Mouse (Mus musculus) neural tube, embryonic 11.5 days (tissue): ENCODE measurements at regions not wholly inside any gene's neighbourhood (a gene's known extent, or its start where the extent isn't known, plus 50 kb on each side); places are given as distances from the start of the nearest gene placed in this dataset.

ENCODE experiments used
- ATAC-seq: fragments of 200-750 bp; cut with Nextera tagmentation; 2 replicates; pipeline ENCODE4 v1.8.0; 2017; ENCODE audit warnings: moderate number of reproducible peaks, mild to moderate bottlenecking, moderate TSS enrichment, moderate library complexity; ENCODE audit not compliant: insufficient read depth, low FRiP score, low TSS enrichment
- DNase-seq: peaks from one replicate; pipeline ENCODE4 v3.0.0-alpha.2; 2015; ENCODE audit warnings: low spot score
- H3K27ac ChIP-seq: fragments of 300-500 bp; sonication (generic); 2 replicates; pipeline ENCODE4 v1.5.1; 2014; ENCODE audit warnings: low read depth, mild to moderate bottlenecking, low read length
- H3K27me3 ChIP-seq: fragments of 300-500 bp; sonication (generic); 2 replicates; pipeline ENCODE4 v1.6.1; 2014; ENCODE audit warnings: mild to moderate bottlenecking, low read length, mixed read lengths; ENCODE audit not compliant: control insufficient read depth, insufficient read depth
- H3K36me3 ChIP-seq: fragments of 300-500 bp; sonication (generic); 2 replicates; pipeline ENCODE4 v1.6.1; 2014; ENCODE audit warnings: mild to moderate bottlenecking, low read length, moderate library complexity, mixed read lengths; ENCODE audit not compliant: control insufficient read depth, insufficient read depth
- H3K4me1 ChIP-seq: fragments of 300-500 bp; sonication (generic); 2 replicates; pipeline ENCODE4 v1.6.1; 2014; ENCODE audit warnings: low read length, mixed read lengths; ENCODE audit not compliant: control insufficient read depth, insufficient read depth
- H3K4me2 ChIP-seq: fragments of 300-500 bp; sonication (generic); 2 replicates; pipeline ENCODE4 v1.6.1; 2014; ENCODE audit warnings: low read depth, mild to moderate bottlenecking, moderate library complexity
- H3K4me3 ChIP-seq: fragments of 300-500 bp; sonication (generic); 2 replicates; pipeline ENCODE4 v1.5.1; 2014; ENCODE audit warnings: low read depth, low read length
- H3K9ac ChIP-seq: fragments of 300-500 bp; sonication (generic); 2 replicates; pipeline ENCODE4 v1.6.1; 2014; ENCODE audit warnings: mild to moderate bottlenecking, low read length
- H3K9me3 ChIP-seq: fragments of 300-500 bp; sonication (generic); 2 replicates; pipeline ENCODE4 v1.6.1; 2016; ENCODE audit warnings: low read length; ENCODE audit not compliant: control insufficient read depth
- WGBS: fragments of 180-500 bp; shearing (Covaris S2); extraction: QIAGEN DNeasy Blood & Tissue Kit; methylation state at CpG from one replicate; pipeline ENCODE4 v1.1.7; 2014; 5-methylcytosine and 5-hydroxymethylcytosine counted together

GRCm38 (mm10) chr10:19518763-19519162 lies 73.0 kb upstream of the Ifngr1 start:
- DNase-seq (no peak), ATAC-seq (no peak)
- Histone ChIP-seq H3K4me1 (no peaks in the 10 kb centered on the region), H3K36me3 (no peaks in the 10 kb centered on the region), H3K9me3 (no peaks in the 10 kb centered on the region), H3K4me2 (no peak overlapping the region), H3K9ac (no peak overlapping the region), H3K4me3 (no peak overlapping the region), H3K27me3 (no peaks in the 10 kb centered on the region), H3K27ac (no peak overlapping the region)
- WGBS, result 12% methylated on average over 6 of the region's 6 CpGs

DNA sequence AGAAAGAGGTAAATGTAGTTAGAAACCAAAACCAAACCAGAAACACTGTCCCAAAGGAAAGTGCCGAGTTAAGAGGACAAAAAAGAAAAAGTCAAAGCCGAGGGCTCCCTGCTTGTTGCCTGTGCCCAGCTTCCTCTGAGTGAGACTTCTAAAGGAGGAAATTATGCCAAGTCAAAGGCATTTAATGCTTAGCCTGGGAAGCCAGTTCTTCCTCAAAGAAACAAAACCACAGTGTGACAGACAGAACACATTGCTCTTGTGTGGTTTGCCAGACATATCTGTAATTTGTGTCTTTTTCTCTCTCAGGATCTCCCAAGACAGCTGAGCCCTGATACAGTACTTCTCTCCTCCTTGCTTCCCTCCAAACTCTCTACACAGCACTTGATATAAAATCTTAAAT lies 69.6 kb upstream of the Ifngr1 start:
- H3K4me1 ChIP-seq, result no peaks in the 10 kb centered on the region
- DNase-seq (no peak), ATAC-seq (no peak)
- WGBS, result 82% methylated on average over 2 of the region's 2 CpGs
- no peak overlapping the region for H3K4me2 ChIP-seq
- no peak overlapping the region for H3K4me3 ChIP-seq
- no peaks in the 10 kb centered on the region for H3K9me3 ChIP-seq
- no peaks in the 10 kb centered on the region for H3K36me3 ChIP-seq
- H3K27me3 ChIP-seq, result no peaks in the 10 kb centered on the region
- no peak overlapping the region for H3K27ac ChIP-seq
- H3K9ac ChIP-seq, result no peak overlapping the region

- no peak overlapping the region for H3K4me3 ChIP-seq
- no peak overlapping the region for H3K9ac ChIP-seq
- no peaks in the 10 kb centered on the region for H3K36me3 ChIP-seq
- no peak for ATAC-seq
- H3K4me1 ChIP-seq, result no peaks in the 10 kb centered on the region
- no peak overlapping the region for H3K27ac ChIP-seq
- no peak overlapping the region for H3K4me2 ChIP-seq
- H3K27me3 ChIP-seq, result no peaks in the 10 kb centered on the region
- DNase-seq, result no peak
- H3K9me3 ChIP-seq, result no peaks in the 10 kb centered on the region
Observed at GRCm38 (mm10) chr10:19525939-19526338, 65.8 kb upstream of the Ifngr1 start.

DNA sequence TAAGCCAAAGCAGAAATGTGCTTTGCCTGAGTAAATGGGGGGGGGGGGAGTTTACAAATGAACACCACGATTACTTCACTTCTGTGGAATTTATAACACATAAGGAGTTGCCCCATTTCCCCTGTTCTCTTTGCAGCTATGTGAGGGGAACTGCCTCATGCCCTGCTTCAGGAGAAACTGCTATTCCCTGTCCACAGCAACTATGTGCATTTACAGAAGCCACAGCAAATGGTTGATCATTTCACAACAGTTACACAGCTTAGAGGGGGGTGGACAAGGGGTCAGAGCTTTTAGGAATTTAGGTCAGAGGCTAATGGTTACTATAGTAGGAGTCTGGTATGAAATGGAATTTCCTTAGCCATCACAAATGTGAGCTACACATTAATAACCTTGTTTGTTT lies 65.4 kb upstream of the Ifngr1 start:
- Histone ChIP-seq H3K9ac (no peak overlapping the region), H3K27me3 (no peaks in the 10 kb centered on the region), H3K4me2 (no peak overlapping the region), H3K4me3 (no peak overlapping the region), H3K27ac (no peak overlapping the region), H3K9me3 (no peaks in the 10 kb centered on the region), H3K4me1 (no peaks in the 10 kb centered on the region), H3K36me3 (no peaks in the 10 kb centered on the region)
- no peak for ATAC-seq
- DNase-seq, result no peak
- WGBS, result 36% methylated on average over 1 of the region's 1 CpGs

GRCm38 (mm10) chr10:19529655-19530054 lies 62.1 kb upstream of the Ifngr1 start:
- no peaks in the 10 kb centered on the region for H3K4me1 ChIP-seq
- no peak overlapping the region for H3K4me3 ChIP-seq
- ATAC-seq (no peak), DNase-seq (no peak)
- no peak overlapping the region for H3K27ac ChIP-seq
- WGBS, result 92% methylated on average over 5 of the region's 5 CpGs
- no peaks in the 10 kb centered on the region for H3K36me3 ChIP-seq
- H3K27me3 ChIP-seq, result no peaks in the 10 kb centered on the region
- no peak overlapping the region for H3K4me2 ChIP-seq
- H3K9ac ChIP-seq, result no peak overlapping the region
- H3K9me3 ChIP-seq, result no peaks in the 10 kb centered on the region

DNA sequence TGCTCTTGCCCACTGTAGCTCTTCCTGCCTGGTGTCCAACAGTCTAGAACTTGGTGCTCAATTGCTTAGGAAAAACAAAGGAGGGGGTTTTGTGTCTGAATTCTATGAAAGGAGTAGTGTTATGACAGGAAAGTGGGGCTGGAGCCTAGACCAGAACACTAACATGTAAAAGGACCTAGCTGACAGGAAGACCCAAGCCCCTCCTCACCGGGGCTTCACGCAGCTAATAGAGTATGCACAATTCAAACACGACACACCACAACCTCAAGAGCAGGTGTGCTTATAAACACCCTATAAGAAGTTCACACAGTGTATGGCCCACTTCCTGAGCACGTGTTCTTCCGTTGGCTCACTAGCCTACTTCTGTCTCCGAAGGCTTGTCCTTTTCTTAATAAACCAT lies 61.7 kb upstream of the Ifngr1 start:
- H3K9me3 ChIP-seq, result no peaks in the 10 kb centered on the region
- no peak overlapping the region for H3K9ac ChIP-seq
- DNase-seq, result no peak
- 92% methylated on average over 6 of the region's 6 CpGs for WGBS
- no peaks in the 10 kb centered on the region for H3K36me3 ChIP-seq
- no peaks in the 10 kb centered on the region for H3K27me3 ChIP-seq
- no peak overlapping the region for H3K4me2 ChIP-seq
- no peak for ATAC-seq
- no peak overlapping the region for H3K27ac ChIP-seq
- no peak overlapping the region for H3K4me3 ChIP-seq
- H3K4me1 ChIP-seq, result no peaks in the 10 kb centered on the region

DNA sequence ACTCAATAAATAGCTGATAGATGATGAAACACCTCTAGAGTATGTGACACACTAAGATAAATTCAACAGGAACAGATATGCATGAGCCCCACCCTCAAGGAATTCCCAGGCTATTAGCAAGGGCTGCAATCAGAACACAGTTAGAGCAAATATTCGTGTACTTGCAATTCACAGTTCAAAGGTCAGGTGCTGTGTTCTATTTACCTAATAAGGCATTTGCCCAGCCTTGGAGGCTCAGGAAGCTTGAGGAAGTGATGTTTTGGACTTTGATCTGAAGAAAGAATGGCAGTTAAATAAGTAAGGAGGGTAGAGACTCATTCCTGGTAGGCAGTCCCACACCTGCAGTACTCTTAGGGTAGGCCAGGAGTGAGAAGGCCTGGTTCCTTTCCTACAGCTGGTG lies 60.3 kb upstream of the Ifngr1 start:
- ATAC-seq, result no peak

GRCm38 (mm10) chr10:19532790-19533189 lies 59.0 kb upstream of the Ifngr1 start:
- Histone ChIP-seq H3K4me2 (no peak overlapping the region), H3K4me1 (no peaks in the 10 kb centered on the region), H3K27me3 (no peaks in the 10 kb centered on the region), H3K9me3 (no peaks in the 10 kb centered on the region), H3K9ac (no peak overlapping the region), H3K36me3 (no peaks in the 10 kb centered on the region), H3K27ac (no peak overlapping the region), H3K4me3 (no peak overlapping the region)
- ATAC-seq, result no peak
- DNase-seq, result no peak
- WGBS, result 88% methylated on average over 3 of the region's 3 CpGs

More for the DNA sequence above, 60.3 kb upstream of the Ifngr1 start:
- Histone ChIP-seq H3K9me3 (no peaks in the 10 kb centered on the region), H3K36me3 (no peaks in the 10 kb centered on the region), H3K4me2 (no peak overlapping the region), H3K27ac (no peak overlapping the region), H3K4me1 (no peaks in the 10 kb centered on the region), H3K4me3 (no peak overlapping the region), H3K9ac (no peak overlapping the region), H3K27me3 (no peaks in the 10 kb centered on the region)
- WGBS, result 58% methylated on average over 1 of the region's 1 CpGs
- no peak for DNase-seq

DNA sequence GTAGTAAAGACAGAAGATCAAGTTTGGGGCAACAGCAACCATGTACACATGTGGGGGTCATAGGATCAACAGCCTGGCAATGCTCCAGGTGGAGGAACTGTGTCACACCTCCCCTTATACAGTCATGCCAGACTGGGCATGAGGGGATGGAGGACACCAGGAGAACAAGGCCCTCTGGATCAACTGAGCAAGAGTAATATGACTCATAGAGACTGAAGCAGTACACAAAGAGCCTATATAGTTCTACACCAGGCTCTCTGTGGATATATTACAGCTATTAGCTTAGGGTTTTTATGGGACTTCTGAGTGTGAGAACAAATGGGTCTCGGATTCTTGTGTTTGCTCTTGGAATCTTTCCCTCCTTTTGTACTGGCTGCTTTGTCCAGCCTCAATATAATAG lies 57.9 kb upstream of the Ifngr1 start:
- 83% methylated on average over 1 of the region's 1 CpGs for WGBS
- H3K4me1 ChIP-seq, result no peaks in the 10 kb centered on the region
- no peaks in the 10 kb centered on the region for H3K9me3 ChIP-seq
- H3K4me3 ChIP-seq, result no peak overlapping the region
- DNase-seq (no peak), ATAC-seq (no peak)
- H3K4me2 ChIP-seq, result no peak overlapping the region
- no peaks in the 10 kb centered on the region for H3K27me3 ChIP-seq
- no peak overlapping the region for H3K27ac ChIP-seq
- H3K9ac ChIP-seq, result no peak overlapping the region
- no peaks in the 10 kb centered on the region for H3K36me3 ChIP-seq
